Mouse (Mus musculus) thymus, postnatal 14 days (tissue): ENCODE data around the gene Cldn19.

Experiments used
- DNase-seq: peaks from one replicate; pipeline ENCODE4 v3.0.0; 2021

Gene Cldn19

DNA sequence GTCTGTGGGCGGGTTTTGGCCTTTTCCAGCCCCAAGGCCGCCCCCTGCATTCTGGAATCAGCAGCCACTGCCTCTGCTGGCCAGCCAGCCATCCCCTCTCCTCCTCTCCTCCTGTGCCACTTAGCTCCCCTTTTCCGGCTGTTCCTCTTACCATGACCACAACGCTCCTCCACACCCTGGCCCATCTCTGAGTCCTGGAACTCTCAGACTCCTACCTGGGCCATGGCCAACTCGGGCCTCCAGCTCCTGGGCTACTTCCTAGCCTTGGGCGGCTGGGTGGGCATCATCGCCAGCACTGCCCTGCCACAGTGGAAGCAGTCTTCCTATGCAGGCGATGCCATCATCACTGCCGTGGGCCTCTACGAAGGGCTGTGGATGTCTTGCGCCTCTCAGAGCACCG lies at the start of gene Cldn19:
Gene Cldn19 (plus strand): TSS at position 64 of the 400 bp plus-strand sequence.
- no peak for DNase-seq

DNA sequence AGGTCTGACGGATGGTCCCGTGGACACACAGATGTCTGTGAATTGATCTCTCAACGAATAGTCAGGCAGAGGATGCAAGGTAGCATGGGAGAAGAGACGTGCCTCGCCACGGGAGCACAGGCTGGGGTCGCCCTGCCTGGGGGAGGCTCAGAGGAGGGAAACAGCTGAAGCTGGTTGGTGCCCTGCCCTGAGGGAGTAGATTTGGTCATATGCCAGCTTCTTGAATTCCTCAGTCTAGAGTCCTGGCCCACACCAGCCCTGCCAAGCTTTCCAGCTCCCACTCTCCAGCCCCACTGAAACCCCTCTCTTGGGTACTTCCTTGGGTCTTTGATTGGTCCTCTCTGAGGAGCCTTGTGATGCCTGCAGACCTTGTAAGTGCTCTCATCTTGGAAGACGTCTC lies 38.5 kb upstream of the Cldn19 start:
- no peak for DNase-seq

DNA sequence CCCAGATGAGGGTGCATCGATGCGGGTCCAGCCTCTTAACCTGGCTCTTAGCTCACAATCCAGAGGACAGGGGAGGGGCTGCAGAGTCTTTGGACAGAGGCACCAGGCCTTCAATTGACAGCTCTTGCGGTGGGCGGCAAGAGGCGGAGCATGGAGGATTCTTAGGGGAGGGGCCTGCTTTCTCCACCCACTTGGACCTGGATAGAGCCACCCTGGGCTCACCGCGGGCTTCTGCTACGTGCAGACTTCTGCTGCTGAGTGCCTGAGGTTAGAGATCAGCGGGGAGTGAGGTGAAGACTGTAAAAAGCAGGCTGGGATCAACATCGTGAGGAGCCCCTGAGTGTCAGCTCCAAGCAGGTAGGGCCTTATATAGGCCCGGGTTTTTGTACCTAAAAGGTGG lies 37.0 kb upstream of the Cldn19 start, which contains the start of gene Tmem269:
Gene Tmem269 (minus strand): TSS at position 49 of the 400 bp plus-strand sequence.
- DNase-seq: no peak

DNA sequence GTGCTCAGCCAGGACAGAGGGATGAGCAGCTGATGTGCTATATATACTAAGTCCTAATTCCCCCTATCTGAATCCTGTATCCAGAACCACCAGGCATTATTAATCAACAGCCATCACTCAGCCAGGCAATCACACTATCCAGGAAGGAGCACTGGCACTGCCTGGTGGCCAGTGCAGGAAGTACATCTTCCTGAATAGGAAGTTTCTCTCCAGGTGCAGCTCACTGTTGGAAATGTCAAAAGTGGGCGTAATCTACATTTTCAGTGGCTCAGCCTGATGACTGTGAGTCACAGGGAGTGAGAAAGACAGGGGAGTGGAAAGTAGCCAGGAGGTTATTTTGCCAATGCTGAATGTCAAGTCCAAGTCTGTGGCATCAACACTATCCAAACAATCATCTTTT lies 31.5 kb upstream of the Cldn19 start:
- DNase-seq: peak; percentile 29

DNA sequence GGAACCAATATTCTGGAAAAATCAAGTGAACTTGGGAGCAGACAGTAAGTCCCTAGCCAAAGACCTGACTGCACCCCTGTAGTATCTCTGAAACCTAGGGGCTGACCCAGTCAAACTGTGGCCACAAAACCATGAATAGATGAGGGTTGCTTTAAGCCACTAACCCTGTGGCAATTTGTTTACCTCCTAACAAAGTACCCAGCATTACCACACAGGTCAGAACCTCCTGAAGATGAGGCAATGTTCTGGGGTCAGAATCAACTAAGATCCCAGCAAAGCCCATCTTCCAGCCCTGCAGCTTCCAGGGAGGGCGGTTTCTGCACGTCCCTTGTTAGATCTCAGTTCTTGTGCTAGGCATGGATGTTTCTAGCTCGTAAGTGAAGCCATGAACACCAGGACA lies 30.7 kb upstream of the Cldn19 start:
- DNase-seq: no peak

DNA sequence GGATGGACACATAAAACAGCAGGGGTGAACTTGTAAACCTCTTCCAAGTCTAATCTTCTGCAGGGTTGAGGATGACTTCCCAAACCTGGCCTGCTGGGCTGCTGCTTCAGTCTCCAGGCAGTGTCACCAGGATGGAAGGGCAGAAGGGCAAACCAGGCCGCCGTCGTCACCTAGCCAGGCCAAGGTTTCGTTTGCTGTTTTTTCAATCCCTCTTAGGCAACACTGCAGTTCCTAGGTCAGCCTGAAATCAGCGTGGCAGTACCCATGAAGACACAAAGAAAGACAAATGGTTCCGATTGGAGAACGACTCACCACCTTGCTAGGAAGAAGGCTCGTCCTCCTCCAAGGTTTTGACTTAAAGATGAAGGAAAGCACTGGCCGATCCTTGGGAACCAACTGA lies 29.5 kb upstream of the Cldn19 start:
- DNase-seq: no peak

DNA sequence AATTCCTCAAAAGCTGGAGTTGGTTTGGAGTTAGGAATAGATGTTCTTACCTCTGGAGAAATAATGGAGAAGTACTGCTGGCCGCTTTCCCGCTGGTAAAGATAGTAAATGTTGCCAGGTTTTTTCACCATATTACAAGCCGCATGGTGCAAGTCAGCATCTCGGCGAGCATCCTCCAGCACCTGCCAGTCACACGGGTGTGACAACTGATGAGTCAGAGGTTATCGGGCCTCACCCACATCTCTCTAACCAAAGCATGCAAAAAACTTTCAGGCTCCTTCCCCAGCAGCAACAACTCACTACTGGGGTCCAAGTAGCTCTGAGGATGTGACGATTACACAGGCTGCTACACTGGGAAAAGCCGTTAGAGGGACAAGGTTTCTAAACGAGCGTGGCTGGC lies 28.5 kb upstream of the Cldn19 start:
- DNase-seq: no peak

DNA sequence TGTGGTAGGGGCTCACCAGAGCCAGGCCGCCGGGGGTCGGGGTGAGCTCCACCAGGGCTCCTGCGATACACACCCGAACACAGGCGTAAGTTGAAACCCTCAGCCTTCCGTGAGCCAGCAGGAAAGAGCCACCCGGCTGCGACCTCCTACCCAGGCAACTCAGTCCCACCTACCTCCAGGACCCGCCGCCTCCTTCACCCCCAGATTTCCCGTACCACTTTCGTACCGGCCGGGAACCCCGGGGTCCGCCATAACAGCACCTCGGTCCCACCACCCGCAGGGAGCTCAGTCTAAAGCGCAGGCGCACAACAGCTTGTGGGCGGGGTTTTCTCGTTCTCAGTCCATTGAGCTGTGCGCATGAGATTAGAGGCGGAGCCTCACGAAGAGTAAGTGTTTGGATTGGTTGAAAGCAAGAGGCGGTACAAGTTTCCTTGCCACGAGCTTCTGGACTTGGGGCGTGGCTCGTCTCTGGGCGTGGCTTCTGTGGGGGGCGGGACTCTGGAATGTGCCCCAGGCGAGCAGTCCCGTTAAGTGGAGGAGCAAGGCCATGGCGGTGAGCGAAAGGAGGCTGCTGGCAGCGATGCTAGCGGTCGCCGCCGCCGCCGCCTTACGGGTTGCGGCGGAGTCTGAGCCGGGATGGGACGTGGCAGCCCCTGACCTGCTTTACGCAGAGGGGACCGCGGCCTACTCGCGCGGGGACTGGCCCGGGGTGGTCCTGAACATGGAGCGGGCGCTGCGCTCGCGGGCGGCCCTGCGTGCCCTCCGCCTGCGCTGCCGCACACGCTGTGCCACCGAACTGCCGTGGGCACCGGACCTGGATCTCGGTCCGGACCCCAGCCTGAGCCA lies 22.6 kb upstream of the Cldn19 start, which contains the start of the genes AU022252 and P3h1:
Gene AU022252 (minus strand): TSS at position 303 of the 846 bp plus-strand sequence.
Gene P3h1 (plus strand): TSS at position 506 of the 846 bp plus-strand sequence.
- peak; percentile 100 for DNase-seq

DNA sequence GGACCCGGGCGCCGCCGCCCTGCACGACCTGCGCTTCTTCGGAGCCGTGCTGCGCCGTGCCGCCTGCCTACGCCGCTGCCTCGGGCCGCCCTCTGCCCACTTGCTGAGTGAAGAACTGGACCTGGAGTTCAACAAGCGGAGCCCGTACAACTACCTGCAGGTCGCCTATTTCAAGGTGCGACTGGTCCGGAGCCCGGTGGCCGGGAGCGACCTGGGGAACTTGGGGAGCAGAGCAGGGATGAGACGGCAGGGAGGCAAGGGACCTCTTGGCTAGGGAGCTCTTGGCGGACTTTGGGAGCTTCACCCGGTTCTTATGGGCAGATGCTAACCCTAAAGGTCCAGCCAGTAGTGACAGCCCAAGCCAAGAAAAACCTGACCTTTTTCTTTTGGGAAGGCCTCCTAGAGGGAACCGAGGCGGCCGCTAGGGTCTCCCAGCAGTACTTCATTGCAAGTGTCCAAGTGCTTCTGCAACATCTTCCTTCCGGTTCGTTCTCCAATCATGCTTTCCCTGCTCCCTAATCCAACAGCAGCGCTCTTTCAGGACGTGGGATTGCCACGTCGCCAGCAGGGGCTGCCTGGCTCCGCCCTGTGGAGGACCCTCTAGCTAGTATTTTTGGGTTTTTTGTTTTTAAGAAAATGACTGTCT lies 21.8 kb upstream of the Cldn19 start:
- no peak for DNase-seq

DNA sequence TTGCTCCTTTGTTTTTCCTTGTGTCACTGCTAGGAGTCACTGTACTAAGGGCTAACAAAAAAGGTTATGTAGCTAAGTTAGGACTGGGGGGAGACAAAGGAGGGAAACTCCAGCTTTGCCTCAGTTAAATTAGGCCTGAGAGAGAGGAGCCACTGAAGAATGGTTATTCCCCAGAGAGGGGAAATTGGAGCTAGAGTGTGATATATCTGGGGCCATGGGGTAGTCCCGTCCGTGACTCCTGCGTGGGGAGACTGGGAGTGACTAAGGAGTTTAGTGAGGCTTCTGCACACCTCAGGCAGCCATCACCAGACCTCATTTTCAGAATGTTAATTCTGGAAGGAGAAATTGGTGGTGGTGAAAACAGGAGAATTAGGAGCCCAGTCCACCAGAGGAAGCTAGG lies 20.9 kb upstream of the Cldn19 start:
- no peak for DNase-seq

DNA sequence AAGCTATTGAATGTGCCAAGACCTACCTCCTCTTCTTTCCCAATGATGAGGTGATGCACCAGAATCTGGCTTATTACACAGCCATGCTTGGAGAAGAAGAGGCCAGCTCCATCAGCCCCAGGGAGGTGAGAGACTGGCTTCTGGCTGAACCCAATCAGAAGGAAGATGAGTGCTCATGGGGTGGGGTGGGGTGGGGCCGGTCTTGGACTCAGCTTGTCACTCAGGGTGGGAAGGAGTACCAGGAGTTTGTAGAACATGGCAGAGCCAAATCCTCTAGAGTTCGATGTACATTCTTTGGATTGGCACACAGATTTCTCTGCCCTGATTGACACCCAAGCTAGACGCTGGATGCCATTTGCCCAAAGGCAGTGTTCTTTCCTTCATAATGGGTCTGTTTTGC lies 16.6 kb upstream of the Cldn19 start:
- no peak for DNase-seq

DNA sequence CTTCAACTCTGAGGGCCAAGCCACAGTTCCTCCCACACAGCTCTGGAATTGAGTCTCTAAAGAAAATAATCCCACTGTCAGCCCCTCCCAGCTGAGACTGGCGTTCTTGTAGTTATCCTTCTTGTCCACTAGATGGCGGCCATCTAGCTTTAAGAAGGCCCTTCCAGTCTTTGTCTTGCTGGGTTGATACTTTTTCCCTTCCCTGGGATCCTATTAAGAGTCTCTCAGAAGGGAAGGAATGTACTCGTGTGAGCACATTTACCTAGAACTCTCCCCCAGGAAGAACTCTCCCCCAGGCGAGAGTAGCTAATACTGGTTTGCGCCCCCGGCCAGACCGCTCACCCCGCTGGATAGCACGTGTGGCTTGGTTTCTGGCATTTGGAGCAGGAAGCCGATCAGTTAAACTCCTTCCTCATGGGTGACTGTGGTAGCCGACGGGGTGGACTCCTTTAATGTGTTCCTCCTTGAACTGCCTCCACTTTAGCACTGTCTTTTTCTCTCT lies 16.0 kb upstream of the Cldn19 start:
- peak; percentile 44 for DNase-seq

DNA sequence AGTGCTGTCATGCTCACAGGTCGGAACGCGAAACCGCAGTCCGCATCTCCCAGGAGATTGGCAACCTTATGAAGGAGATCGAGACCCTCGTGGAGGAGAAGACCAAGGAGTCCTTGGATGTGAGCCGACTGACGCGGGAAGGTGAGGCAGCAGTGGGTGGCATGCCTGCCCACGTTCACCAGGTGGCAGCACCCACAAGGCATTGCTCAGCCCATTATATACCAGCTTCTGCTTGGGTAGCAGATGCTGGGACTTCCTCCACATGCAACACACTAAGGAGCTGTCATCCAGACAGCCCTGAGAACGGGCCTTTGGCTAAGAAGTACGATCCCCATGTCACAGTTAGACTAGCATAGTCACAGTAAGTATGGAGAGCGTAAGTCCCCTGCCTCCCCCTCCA lies 13.6 kb upstream of the Cldn19 start:
- peak; percentile 56 for DNase-seq

DNA sequence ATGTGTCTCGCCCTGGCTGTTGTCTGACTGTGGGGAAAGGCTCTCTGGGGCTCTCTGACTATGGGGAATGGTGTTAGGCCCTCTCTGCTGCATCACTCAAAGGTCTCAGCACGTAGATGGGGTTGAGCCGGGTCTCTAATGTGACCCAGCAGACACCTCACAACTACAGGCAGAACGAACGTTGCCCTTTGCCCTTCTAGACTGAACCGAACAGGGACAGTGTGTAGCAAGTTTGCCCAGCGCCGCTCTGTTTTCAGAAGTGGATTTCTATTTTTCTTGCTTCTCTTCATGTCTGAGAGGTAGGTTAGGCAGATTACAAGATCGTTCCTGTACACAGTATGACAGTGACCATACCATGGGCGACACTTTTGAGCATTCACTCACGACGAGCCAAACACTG lies 12.6 kb upstream of the Cldn19 start:
- DNase-seq: no peak

DNA sequence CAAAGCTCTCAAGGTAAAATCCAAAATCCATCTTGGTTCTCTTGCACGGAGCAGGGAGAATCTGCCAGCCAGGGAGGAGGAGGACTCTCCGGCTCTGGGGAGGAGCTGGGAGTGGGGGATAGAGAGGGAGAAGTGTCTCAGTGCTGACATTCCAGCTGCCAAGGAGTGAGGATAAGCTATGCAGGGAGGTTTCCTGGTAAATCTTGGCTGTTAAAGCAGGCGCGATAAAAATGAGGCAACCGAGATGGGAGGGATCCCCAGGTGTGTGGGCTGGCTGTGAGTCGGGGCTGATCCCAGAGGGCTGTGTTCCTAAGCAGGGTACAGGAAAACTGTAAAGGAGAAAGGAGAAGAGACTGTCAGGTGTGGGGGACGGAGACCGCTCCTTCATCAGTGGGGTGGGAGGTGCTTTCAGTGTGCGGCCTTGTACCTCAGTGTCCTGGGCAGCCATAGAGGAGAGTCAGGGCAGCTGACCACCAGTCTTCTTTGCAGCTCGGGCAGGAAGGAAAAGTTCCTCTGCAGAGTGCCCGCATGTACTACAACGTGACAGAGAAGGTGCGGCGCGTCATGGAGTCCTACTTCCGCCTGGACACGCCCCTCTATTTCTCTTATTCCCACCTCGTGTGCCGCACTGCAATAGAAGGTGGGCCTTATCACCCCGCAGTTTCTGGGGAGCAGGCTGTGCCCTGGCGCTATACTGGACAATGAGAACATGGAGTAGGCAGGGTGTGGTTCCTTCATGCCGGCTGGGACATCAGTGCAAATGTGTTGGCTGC lies 10.6 kb upstream of the Cldn19 start:
- DNase-seq: no peak

DNA sequence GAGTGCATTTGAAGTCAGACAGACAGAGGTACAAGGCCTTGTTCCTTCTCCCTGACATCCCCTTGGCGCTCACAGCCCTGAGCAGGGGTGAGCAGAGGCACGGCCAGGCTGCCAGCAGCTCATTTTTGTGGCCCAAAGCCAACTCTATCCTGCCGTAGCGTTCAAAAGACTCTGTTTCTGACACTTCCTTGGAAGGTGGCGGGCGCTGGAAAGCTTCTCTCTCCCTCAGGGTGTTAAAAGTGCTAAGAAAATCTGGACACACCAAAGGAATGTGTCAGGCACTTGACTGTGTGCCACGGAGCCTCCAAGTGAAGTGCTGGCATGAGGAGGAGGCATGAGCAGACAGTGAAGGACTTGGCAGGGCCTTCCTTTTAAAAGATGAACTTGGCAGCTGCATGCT lies 9.7 kb upstream of the Cldn19 start:
- DNase-seq: no peak

DNA sequence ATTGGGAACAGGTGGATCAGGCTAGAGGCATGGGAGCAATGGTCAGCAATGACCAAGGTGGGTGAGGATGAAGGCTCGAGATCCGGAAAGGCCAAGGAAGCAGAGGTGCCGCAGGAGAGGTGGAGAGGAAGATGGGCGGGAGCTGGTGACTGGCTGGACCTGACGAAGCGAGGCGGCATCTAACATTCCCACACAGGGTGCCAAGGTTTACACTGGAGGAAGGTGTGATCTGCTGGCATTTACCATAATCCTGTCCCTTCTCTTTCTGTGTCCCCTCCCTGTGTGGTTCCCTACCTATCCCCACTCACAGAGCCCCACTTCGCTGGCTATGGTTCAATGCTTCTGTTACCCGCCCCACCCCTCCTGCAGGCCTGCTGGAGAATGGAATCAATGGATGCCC lies 9.3 kb upstream of the Cldn19 start:
- DNase-seq: no peak

DNA sequence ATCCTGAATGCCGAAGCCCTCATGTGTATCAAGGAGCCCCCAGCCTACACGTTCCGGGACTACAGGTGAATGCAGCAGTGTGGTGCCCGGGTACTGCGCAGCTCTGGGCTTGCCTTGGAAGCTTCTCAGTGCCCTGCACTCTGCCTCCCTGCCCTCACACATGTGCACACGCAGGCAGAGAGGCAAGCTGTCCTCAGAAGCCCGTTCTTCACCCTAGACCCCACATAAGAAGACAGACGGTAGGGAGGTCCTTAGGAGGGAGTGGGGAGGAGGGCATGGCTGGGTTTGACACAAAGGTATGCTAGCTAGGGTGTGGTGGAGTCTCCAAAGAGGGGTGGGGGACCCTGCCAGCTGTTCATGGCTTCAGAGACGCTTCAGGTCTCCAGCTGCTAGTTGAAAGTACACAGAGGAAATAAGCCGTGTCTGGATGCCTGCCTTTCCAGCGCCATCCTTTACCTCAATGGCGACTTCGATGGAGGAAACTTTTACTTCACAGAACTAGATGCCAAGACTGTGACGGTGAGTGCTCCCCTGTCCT lies 8.5 kb upstream of the Cldn19 start:
- peak; percentile 49 for DNase-seq

DNA sequence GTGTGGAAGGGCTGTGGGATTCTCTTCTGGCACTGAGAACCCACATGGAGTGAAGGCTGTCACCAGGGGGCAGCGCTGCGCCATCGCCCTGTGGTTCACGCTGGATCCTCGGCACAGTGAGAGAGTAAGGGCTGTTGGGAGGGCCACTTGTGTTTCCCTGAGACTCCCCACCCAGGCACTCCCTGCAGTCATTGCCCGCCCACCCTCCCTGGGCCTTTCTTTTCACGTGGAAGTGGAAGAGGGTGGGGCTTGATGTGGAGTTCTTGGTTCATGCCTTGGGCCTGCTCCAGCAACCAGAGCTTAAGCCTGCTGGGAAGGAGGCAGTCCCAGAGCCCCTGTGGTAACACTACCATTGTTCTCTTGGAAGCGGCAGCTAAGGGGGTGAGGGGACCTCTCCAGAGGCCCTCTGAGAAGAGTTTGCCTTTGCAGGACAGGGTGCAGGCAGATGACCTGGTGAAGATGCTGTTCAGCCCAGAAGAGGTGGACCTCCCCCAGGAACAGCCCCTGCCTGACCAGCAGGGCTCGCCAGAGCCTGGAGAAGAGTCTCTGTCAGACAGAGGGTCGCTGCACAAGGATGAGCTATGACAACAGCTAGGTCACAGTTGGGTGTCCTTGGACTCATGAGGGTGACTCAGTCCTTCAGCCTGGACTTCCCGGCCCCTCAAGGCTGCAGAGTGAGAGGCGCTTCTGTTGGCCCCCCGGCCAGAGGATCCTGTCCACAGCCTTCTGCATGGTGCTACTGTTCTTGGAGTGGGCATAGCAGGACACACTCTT lies 7.6 kb upstream of the Cldn19 start:
- DNase-seq: peak; percentile 85

DNA sequence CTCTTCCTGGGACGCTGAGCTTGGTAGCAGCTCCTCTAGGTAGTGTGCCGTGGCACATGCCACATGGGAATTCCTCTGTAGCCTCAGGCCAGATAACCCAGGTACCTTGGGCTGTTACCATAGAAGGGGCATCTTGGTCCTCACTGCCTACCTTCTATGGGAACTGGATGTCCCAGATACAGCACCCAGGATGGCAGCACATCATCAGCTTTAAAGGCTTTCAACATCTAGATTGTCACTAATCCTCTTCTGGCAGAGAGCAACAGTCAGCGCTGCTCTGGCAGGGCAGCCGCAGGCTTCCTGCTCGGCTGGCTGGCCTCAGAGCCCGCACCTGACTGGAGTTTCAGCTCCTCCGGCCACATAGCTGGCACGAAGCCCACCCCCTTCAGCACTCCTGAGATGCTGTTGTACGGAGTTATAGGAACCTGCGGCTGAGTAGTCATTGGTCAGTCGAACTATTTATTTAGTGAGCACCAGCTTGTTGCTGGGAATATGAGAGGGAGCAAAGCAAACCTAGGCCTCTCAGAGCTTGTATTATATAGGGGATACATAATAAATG lies 6.7 kb upstream of the Cldn19 start:
- no peak for DNase-seq

DNA sequence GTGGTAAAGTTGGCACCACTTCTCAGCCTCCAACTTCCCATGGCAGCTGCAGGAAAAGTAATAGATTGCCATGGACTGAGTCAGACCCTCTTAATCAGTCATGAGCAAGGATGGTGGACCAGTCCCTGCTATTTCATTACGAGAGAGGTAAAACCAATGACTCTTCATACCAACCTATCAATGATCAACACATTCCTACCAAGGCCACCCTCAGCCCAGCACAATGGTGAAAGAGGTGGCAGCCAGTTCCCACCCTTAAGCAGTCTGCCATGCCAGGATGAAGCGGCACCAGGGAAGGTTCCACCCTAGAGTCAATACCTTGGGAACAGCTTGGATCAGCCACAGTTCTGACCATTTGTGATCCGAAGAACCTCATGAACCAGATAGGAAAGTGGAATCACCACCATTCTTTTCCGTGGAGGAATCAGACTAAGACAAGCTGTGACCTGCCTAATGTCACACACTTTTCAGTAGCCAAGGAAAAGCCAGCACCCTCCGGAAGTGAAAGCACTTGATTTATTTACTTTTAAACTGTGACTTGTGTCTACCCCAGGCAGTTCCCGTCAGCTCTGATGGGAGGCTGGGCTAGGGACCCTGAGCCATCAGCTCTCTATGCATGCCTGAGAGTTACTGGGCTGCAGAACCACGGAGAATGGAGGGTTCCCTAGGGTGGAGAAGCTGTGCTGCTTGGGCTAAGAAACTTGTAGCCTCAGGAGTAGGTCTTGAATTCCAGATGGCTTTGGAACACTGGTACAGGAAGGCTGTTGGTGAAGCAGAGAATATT lies 3.0 kb upstream of the Cldn19 start:
- DNase-seq: no peak
